Mouse (Mus musculus) cortical plate, adult 2 months (tissue): Measurements from ENCODE around the gene Rpain. TPM values are rescaled to one million over a fixed set of nuclear protein-coding genes. Genes with fewer than 3 reads are reported as not detected.

ENCODE experiments used
- H3K27ac ChIP-seq: fragments of 200-500 bp; 2 replicates; pipeline ENCODE4 v1.5.1; 2012; ENCODE audit warnings: low read length, control low read depth, inconsistent platforms; ENCODE audit not compliant: insufficient read depth
- H3K4me1 ChIP-seq: fragments of 200-500 bp; 2 replicates; pipeline ENCODE4 v1.6.1; 2011; ENCODE audit warnings: low read length; ENCODE audit not compliant: control insufficient read depth, insufficient read depth
- H3K4me3 ChIP-seq: fragments of 200-500 bp; 2 replicates; pipeline ENCODE4 v1.5.1; 2011; ENCODE audit warnings: mild to moderate bottlenecking, low read length, control low read depth; ENCODE audit not compliant: insufficient read depth
- CTCF ChIP-seq: fragments of 200-500 bp; IDR thresholded peaks from 2 replicates; pipeline ENCODE4 v1.5.1; 2011; ENCODE audit warnings: mild to moderate bottlenecking, control low read depth, low read length; ENCODE audit not compliant: insufficient read depth; ENCODE audit errors: extremely low read depth
- POLR2A ChIP-seq: fragments of 200-500 bp; IDR thresholded peaks from 2 replicates; pipeline ENCODE4 v1.6.1; 2011; ENCODE audit warnings: mild to moderate bottlenecking, low read length, control low read depth; ENCODE audit not compliant: insufficient read depth; ENCODE audit errors: extremely low read depth
- polyA plus RNA-seq: library from polyadenylated mRNA; depleted of rRNA; stranded (reverse); fragments of >200 nt; gene quantifications from 2 replicates; pipeline ENCODE4 v1.2.3, GENCODE M21; 2012; rRNA removed

The Rpain gene
- polyA plus RNA-seq, 1 experiment: 58.0 TPM

GRCm38 (mm10) chr11:71017051-71017450, 47.0 kb downstream of the Rpain start:
- no peak for TF ChIP-seq CTCF
- no peak for TF ChIP-seq POLR2A
- no peak overlapping the region for H3K4me3 ChIP-seq

GRCm38 (mm10) chr11:71018416-71019200, 48.6 kb downstream of the Rpain start:
- peaks cover 3% of the 10 kb centered on the region; the same call in 1 of the 2 replicates for H3K4me1 ChIP-seq
- peak overlapping the region; percentile 64 for H3K4me3 ChIP-seq
- TF ChIP-seq CTCF (no peak), POLR2A (no peak)
- 0 out of 2 replicates have a peak overlapping the region, but pooled peaks have one; percentile 24 for H3K27ac ChIP-seq

More at GRCm38 (mm10) chr11:71017051-71017450, 47.0 kb downstream of the Rpain start:
- Histone ChIP-seq H3K4me1 (peaks cover 3% of the 10 kb centered on the region; the same call in 1 of the 2 replicates), H3K27ac (no peak overlapping the region)

- TF ChIP-seq CTCF: no peak
- peak; percentile 60; the same call in 1 of the 2 replicates for TF ChIP-seq POLR2A
- Histone ChIP-seq H3K27ac (0 out of 2 replicates have a peak within 1 kb of the TSS, but pooled peaks have one; percentile 24), H3K4me1 (peaks cover 3% of the 10 kb centered on the region; the same call in 1 of the 2 replicates), H3K4me3 (peak within 1 kb of the TSS; percentile 64)
Measured at GRCm38 (mm10) chr11:71019201-71020068, 49.4 kb downstream of the Rpain start, which contains the start of the genes Mis12 and Derl2. Mis12 (plus strand) TSS chr11:71019611. Derl2 (minus strand) TSS chr11:71019841.

Other genes with a start within 250 kb of the Rpain start
- 8.0 and 8.9 TPM in 2 replicates for gene Zfp3, start 206.0 kb upstream of the Rpain start, polyA plus RNA-seq
- 0.11 and 0.15 TPM in 2 replicates for gene Scimp, start 157.6 kb upstream of the Rpain start, polyA plus RNA-seq
- gene Rabep1, start 125.4 kb upstream of the Rpain start, polyA plus RNA-seq: 40.7 and 41.7 TPM in 2 replicates
- gene Nup88, start 240 bp upstream of the Rpain start, polyA plus RNA-seq: 75.0 and 82.4 TPM in 2 replicates
- gene C1qbp, start 12.8 kb downstream of the Rpain start, polyA plus RNA-seq: 83.1 and 83.2 TPM in 2 replicates
- gene Dhx33, start 34.2 kb downstream of the Rpain start, polyA plus RNA-seq: 24.8 and 29.9 TPM in 2 replicates
- 10.6 and 11.5 TPM in 2 replicates for gene Mis12, start 49.4 kb downstream of the Rpain start, polyA plus RNA-seq
- gene Derl2, start 49.6 kb downstream of the Rpain start, polyA plus RNA-seq: 17.6 and 17.8 TPM in 2 replicates
- gene 6330403K07Rik, start 63.3 kb downstream of the Rpain start, polyA plus RNA-seq: 297 and 308 TPM in 2 replicates
- 0.06 and 0.09 TPM in 2 replicates for gene Nlrp1a, start 174.5 kb downstream of the Rpain start, polyA plus RNA-seq